Mouse (Mus musculus) limb, embryonic 11.5 days (tissue): ENCODE data around the gene Gdpd3. TPM values are rescaled to one million over a fixed set of nuclear protein-coding genes. Genes with fewer than 3 reads are reported as not detected.

Source experiments
- ATAC-seq: fragments of 200-750 bp; cut with Nextera tagmentation; 2 replicates; pipeline ENCODE4 v1.8.0; 2017; ENCODE audit warnings: low read depth; ENCODE audit not compliant: insufficient number of reproducible peaks, low FRiP score, low TSS enrichment
- DNase-seq: peaks from one replicate; pipeline ENCODE4 v3.0.0-alpha.2; 2015; ENCODE audit warnings: low spot score
- H3K27ac ChIP-seq: fragments of 300-500 bp; sonication (generic); replicated peaks from 2 replicates; pipeline ENCODE4 v1.5.1; 2014; ENCODE audit warnings: low read depth, mild to moderate bottlenecking, low read length
- H3K27me3 ChIP-seq: fragments of 300-500 bp; sonication (generic); 2 replicates; pipeline ENCODE4 v1.6.1; 2014; ENCODE audit warnings: mild to moderate bottlenecking, low read length, mixed read lengths; ENCODE audit not compliant: control insufficient read depth, insufficient read depth
- H3K36me3 ChIP-seq: fragments of 300-500 bp; sonication (generic); 2 replicates; pipeline ENCODE4 v1.6.1; 2014; ENCODE audit warnings: mild to moderate bottlenecking, low read length, moderate library complexity, mixed read lengths; ENCODE audit not compliant: control insufficient read depth, insufficient read depth
- H3K4me1 ChIP-seq: fragments of 300-500 bp; sonication (generic); 2 replicates; pipeline ENCODE4 v1.6.1; 2014; ENCODE audit warnings: low read length, mixed read lengths; ENCODE audit not compliant: control insufficient read depth, insufficient read depth
- H3K4me2 ChIP-seq: fragments of 300-500 bp; sonication (generic); 2 replicates; pipeline ENCODE4 v1.6.1; 2014; ENCODE audit warnings: low read depth, mild to moderate bottlenecking, moderate library complexity; ENCODE audit not compliant: severe bottlenecking
- H3K4me3 ChIP-seq: fragments of 300-500 bp; sonication (generic); 2 replicates; pipeline ENCODE4 v1.5.1; 2014; ENCODE audit warnings: low read depth, low read length
- H3K9ac ChIP-seq: fragments of 300-500 bp; sonication (generic); 2 replicates; pipeline ENCODE4 v1.6.1; 2014; ENCODE audit warnings: mild to moderate bottlenecking, low read length
- H3K9me3 ChIP-seq: fragments of 300-500 bp; sonication (generic); 2 replicates; pipeline ENCODE4 v1.6.1; 2016; ENCODE audit warnings: low read length; ENCODE audit not compliant: control insufficient read depth
- WGBS: fragments of 180-500 bp; shearing (Covaris S2); extraction: QIAGEN DNeasy Blood & Tissue Kit; methylation state at CpG from one replicate; pipeline ENCODE4 v1.1.7; 2014; 5-methylcytosine and 5-hydroxymethylcytosine counted together
- polyA plus RNA-seq: library from polyadenylated mRNA; unstranded; fragments of >200 nt; fragmentation: Nextera tagmentation; extraction: Ambion mirVana; gene quantifications from 2 replicates; pipeline ENCODE4 v1.2.1, GENCODE M21; 2014

The Gdpd3 gene
- polyA plus RNA-seq, 1 experiment from 2014 or later = 2.4 TPM

DNA sequence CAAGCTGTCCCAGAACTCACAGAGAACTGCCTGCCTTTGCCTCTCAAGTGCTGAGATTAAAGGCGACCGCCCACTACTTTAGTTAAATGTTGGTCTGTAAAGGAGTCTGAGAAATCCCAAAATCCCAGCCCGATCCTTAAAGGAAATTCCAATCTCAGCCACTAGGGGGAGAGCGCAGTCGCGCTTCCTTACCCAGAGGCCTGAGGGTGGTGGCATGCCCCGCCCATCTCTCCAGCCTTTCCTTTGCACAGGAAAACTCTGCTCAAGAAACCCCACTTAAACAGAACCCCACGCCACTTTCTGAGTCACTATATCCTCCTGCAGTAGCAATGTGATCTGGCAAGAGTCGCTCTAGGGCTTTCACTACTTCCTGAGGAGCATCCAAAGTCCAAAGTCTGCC, 11.3 kb upstream of the Gdpd3 start:
- no peaks in the 10 kb centered on the region for H3K27me3 ChIP-seq
- H3K27ac ChIP-seq = no peak overlapping the region
- no peaks in the 10 kb centered on the region for H3K4me1 ChIP-seq
- WGBS = 0% methylated on average over 9 of the region's 9 CpGs
- H3K4me3 ChIP-seq = no peak overlapping the region
- no peaks in the 10 kb centered on the region for H3K36me3 ChIP-seq
- ATAC-seq (peak; percentile 58; the same call in 1 of the 2 replicates), DNase-seq (peak; percentile 90)
- no peak overlapping the region for H3K9ac ChIP-seq
- no peaks in the 10 kb centered on the region for H3K9me3 ChIP-seq
- no peak overlapping the region; the same call in 1 of the 2 replicates for H3K4me2 ChIP-seq

- H3K27me3 ChIP-seq = no peaks in the 10 kb centered on the region
- WGBS = 63% methylated on average over 7 of the region's 7 CpGs
- H3K4me2 ChIP-seq = no peak overlapping the region
- no peaks in the 10 kb centered on the region for H3K4me1 ChIP-seq
- no peak overlapping the region for H3K27ac ChIP-seq
- H3K9me3 ChIP-seq = no peaks in the 10 kb centered on the region
- no peak for ATAC-seq
- no peaks in the 10 kb centered on the region for H3K36me3 ChIP-seq
- DNase-seq = no peak
- no peak overlapping the region for H3K4me3 ChIP-seq
- no peak overlapping the region for H3K9ac ChIP-seq
Measured at GRCm38 (mm10) chr7:126758539-126758938, 7.6 kb upstream of the Gdpd3 start.

DNA sequence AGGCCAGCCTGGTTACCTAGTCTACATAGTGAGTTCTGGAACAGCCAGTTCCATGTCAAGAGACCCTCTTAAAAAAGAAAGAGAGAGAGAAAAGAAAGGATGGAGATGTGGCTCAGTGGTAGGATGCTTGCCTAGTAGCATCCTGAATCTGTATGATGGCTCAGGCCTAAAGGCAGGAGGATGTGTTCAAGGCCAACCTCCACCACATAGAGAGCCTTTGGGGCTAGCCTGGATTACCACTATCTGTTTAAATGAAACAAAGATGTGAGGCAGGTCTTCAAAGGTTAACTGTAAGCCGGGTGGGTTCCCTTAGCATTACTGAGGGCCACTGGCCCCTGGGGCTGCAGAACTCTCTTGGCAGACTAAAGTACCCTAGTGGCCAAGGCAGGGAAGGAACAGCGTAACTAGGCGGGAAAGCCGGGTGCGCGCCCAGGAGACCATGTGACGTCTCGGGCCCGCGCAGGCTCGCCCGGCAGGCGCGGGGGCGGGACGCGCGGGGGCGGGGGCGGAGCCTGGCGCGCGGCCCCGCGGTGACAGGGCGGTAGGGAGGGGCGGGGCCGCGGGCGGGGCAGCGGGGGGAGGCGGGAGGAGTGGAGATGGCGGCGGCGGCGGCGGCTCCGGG, 7.0 kb upstream of the Gdpd3 start, which contains the start of gene Mapk3:
Mapk3 (plus strand) TSS at position 552 of the 622 bp plus-strand sequence.
- Histone ChIP-seq H3K4me1 (no peaks in the 10 kb centered on the region), H3K27me3 (no peaks in the 10 kb centered on the region), H3K9me3 (no peaks in the 10 kb centered on the region), H3K4me2 (peak within 1 kb of the TSS; percentile 64), H3K36me3 (no peaks in the 10 kb centered on the region; the same call in 1 of the 2 replicates), H3K4me3 (peak within 1 kb of the TSS; percentile 58), H3K9ac (peak within 1 kb of the TSS; percentile 78), H3K27ac (peak within 1 kb of the TSS; percentile 56; the same call in 1 of the 2 replicates)
- ATAC-seq (peak; percentile 55; the same call in 1 of the 2 replicates), DNase-seq (peak; percentile 94)
- 3% methylated on average over 16 of the region's 38 CpGs for WGBS

DNA sequence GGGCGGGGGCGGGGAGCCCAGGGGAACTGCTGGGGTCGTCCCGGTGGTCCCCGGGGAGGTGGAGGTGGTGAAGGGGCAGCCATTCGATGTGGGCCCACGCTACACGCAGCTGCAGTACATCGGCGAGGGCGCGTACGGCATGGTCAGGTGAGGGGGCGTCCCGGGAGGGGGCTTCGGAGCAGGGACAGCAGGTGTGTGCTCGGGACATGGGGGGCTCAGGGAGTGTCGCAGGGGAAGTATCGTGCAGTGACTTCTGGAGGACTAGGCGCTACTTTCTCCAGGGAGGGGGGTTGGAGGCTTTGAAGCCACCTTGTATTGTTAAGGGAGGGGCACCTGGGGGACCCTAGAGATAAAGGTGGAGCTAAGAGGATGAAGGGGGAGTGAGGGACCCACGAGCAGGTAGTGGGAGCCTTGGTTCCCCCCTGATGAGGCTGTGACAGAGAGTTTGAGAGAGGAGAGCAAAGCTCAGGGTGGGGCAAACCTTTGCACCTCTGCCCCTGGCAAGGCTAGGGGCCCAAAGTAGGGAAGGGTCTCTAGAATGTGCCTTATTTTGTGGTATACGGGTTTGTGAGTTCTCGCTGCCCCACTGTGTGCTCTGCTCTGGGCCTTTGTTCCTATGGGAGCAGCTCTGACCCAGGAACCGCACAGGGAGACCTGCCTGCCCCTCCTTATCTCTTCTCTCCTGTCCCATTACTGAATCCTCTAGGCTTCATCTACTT, 6.3 kb upstream of the Gdpd3 start:
- DNase-seq (no peak), ATAC-seq (peak; percentile 51)
- Histone ChIP-seq H3K4me2 (peak overlapping the region; percentile 64), H3K27me3 (no peaks in the 10 kb centered on the region), H3K9me3 (no peaks in the 10 kb centered on the region), H3K4me3 (peak overlapping the region; percentile 58), H3K9ac (peak overlapping the region; percentile 78), H3K4me1 (no peaks in the 10 kb centered on the region), H3K27ac (peak overlapping the region; percentile 56; the same call in 1 of the 2 replicates), H3K36me3 (peaks cover 4% of the 10 kb centered on the region; the same call in 1 of the 2 replicates)
- 1% methylated on average over 23 of the region's 24 CpGs for WGBS

GRCm38 (mm10) chr7:126760391-126760802, 5.7 kb upstream of the Gdpd3 start:
- Histone ChIP-seq H3K36me3 (peaks cover 6% of the 10 kb centered on the region; the same call in 1 of the 2 replicates), H3K4me1 (no peaks in the 10 kb centered on the region), H3K9ac (peak overlapping the region; percentile 78), H3K27me3 (no peaks in the 10 kb centered on the region), H3K9me3 (no peaks in the 10 kb centered on the region), H3K4me2 (peak overlapping the region; percentile 64), H3K27ac (peak overlapping the region; percentile 56; the same call in 1 of the 2 replicates), H3K4me3 (peak overlapping the region; percentile 58)
- ATAC-seq = no peak
- DNase-seq = no peak
- 18% methylated on average over 3 of the region's 3 CpGs for WGBS

DNA sequence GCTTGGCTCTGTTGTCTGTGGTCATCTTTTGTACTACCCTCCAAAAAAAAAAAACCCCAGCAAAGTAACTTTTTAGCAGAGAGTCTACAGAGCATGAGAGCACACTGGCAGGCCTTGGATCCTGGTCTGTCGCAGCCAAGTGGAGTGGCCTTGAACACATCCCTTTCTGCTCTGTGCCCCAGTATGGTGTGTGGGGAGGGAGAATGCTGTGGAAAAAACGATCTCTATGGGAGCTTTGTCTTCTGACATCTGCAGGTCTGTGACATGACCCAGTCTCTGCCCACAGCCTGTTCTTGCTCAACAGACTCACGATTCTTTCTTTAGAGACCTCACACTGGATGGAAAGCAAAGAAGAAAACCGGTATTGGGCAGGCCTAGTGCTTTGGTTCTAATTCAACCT, 5.2 kb upstream of the Gdpd3 start:
- H3K9me3 ChIP-seq = no peaks in the 10 kb centered on the region
- no peaks in the 10 kb centered on the region for H3K27me3 ChIP-seq
- no peak overlapping the region for H3K27ac ChIP-seq
- H3K4me3 ChIP-seq = no peak overlapping the region
- H3K4me1 ChIP-seq = no peaks in the 10 kb centered on the region
- WGBS = 80% methylated on average over 4 of the region's 4 CpGs
- peak overlapping the region; percentile 64; the same call in 1 of the 2 replicates for H3K4me2 ChIP-seq
- DNase-seq (no peak), ATAC-seq (no peak)
- no peak overlapping the region for H3K9ac ChIP-seq
- peaks cover 6% of the 10 kb centered on the region; the same call in 1 of the 2 replicates for H3K36me3 ChIP-seq

GRCm38 (mm10) chr7:126761529-126762067, 4.5 kb upstream of the Gdpd3 start:
- H3K4me1 ChIP-seq = no peaks in the 10 kb centered on the region
- no peak overlapping the region for H3K9ac ChIP-seq
- ATAC-seq = no peak

GRCm38 (mm10) chr7:126762471-126763008, 3.6 kb upstream of the Gdpd3 start:
- Histone ChIP-seq H3K36me3 (peaks cover 8% of the 10 kb centered on the region; the same call in 1 of the 2 replicates), H3K27ac (no peak overlapping the region), H3K9me3 (no peaks in the 10 kb centered on the region), H3K4me3 (no peak overlapping the region), H3K4me2 (no peak overlapping the region), H3K9ac (no peak overlapping the region), H3K4me1 (no peaks in the 10 kb centered on the region), H3K27me3 (no peaks in the 10 kb centered on the region)
- WGBS = 76% methylated on average over 17 of the region's 17 CpGs
- ATAC-seq (no peak), DNase-seq (no peak)

More at GRCm38 (mm10) chr7:126761529-126762067, 4.5 kb upstream of the Gdpd3 start:
- no peak for DNase-seq
- H3K36me3 ChIP-seq = peaks cover 8% of the 10 kb centered on the region; the same call in 1 of the 2 replicates
- H3K9me3 ChIP-seq = no peaks in the 10 kb centered on the region
- H3K4me3 ChIP-seq = no peak overlapping the region
- no peaks in the 10 kb centered on the region for H3K27me3 ChIP-seq
- no peak overlapping the region for H3K4me2 ChIP-seq
- H3K27ac ChIP-seq = no peak overlapping the region
- WGBS = 76% methylated on average over 6 of the region's 6 CpGs
